Mouse (Mus musculus) mouse trophoblast stem cell (cell line): ENCODE results near the gene Trim26.

Experiments used
- in situ Hi-C, 2 experiments: fragments of 300-500 bp; cut with MseI, MboI; formaldehyde crosslinking; loops; 2 replicates in 1 of 2; 3 replicates in 1 of 2; pipeline ENCODE4 v1.15.1; 2025

The Trim26 gene

GRCm38 (mm10) chr17:36899376-36899775 is 62.4 kb downstream of the Trim26 start:
- in situ Hi-C loops: no loop called here

- in situ Hi-C loops: loop anchor here (25.0 kb wide), 1 partner anchor 312 kb away; the partner anchor contains the start of genes Olfr94 (in 2 of the 2), Olfr95 (in 2 of the 2) and Olfr96 (in 2 of the 2)
Observed at GRCm38 (mm10) chr17:36900001-36900400, 63.1 kb downstream of the Trim26 start.

GRCm38 (mm10) chr17:36900691-36901090 is 63.8 kb downstream of the Trim26 start:
- in situ Hi-C loops: loop anchor here (25.0 kb wide), 1 partner anchor 312 kb away; the partner anchor contains the start of genes Olfr94 (in 2 of the 2), Olfr95 (in 2 of the 2) and Olfr96 (in 2 of the 2)

- in situ Hi-C loops: loop anchor here (25.0 kb wide), 1 partner anchor 309 kb away; the partner anchor contains the start of genes Olfr94 (in 2 of the 2), Olfr95 (in 2 of the 2) and Olfr96 (in 2 of the 2)
Observed at GRCm38 (mm10) chr17:36903651-36904050, 66.7 kb downstream of the Trim26 start.

- in situ Hi-C loops: loop anchor here (25.0 kb wide), 1 partner anchor 304 kb away; the partner anchor contains the start of genes Olfr94 (in 2 of the 2), Olfr95 (in 2 of the 2) and Olfr96 (in 2 of the 2)
Observed at GRCm38 (mm10) chr17:36908235-36908634, 71.3 kb downstream of the Trim26 start.
